Mouse (Mus musculus) heart, postnatal 0 days (tissue): ENCODE data around the gene Fgf8.
A peak's percentile ranks its signal among the peaks of the same experiment; 100 is the strongest.

Source experiments
- CTCF ChIP-seq: IDR thresholded peaks from 2 replicates; pipeline ENCODE4 v1.5.1; 2016; ENCODE audit warnings: antibody characterized with exemption, control low read depth, low read depth
- EP300 ChIP-seq: IDR thresholded peaks from 2 replicates; pipeline ENCODE4 v1.6.1; 2016; ENCODE audit warnings: antibody characterized with exemption, low read depth

DNA sequence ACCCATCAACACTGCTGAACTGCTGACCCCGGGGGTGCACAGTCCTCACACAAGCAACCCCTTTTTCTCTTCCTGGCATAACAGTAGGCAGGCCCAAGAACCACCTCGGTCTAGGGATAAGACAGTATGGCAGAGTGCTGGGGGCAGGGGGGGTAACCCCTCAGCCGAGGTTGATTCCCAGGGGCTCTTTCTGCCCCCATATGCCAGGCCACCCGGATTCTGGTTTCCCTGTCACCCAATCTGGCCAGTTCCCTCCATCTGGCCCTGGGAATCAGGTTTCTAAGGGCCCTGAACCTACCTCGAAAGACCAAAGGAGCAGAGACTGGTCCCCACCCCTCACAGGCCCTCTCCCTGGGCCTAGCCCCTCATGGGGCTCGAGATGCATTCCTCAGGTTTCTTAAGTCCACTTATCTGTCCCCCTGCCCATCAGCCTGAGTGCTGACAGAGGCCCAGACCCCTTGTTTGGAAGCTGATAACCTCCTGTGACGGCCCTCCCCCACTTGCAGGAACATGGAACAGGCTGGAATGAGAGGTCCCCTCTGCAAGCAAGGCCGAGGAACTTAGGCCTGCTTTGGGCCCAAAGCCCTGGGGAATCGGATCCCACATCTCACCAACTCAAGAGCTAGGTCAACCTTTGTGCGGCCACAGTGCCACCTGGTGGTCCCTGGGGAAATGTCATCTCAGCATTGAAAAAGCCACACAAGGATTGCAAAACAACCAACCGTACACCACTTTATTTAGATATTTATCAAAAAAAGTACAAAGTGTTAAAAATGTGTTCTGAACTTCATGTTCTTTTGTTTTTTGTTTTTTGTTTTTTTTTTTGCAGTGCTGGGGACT lies 4.5 kb upstream of the Fgf8 start:
- TF ChIP-seq CTCF (peak; percentile 88), EP300 (no peak)
